Mouse (Mus musculus) urinary bladder, adult 18-20 months (tissue): ENCODE measurements around the gene Lyzl4.
"Not testable (repeated sequence)": the region's sequence is repeated elsewhere in the genome, so short reads cannot be mapped to it uniquely, and the experiment has no call there.

ENCODE experiments used
- DNase-seq, 2 experiments: peaks; one replicate each; pipeline ENCODE4 v3.0.0; 2022; ENCODE audit warnings: low spot score in 2 of 2, mixed read lengths in 2 of 2

Lyzl4 gene

GRCm38 (mm10) chr9:121600861-121601427, 41.0 kb downstream of the Lyzl4 start:
- DNase-seq, result no peak

GRCm38 (mm10) chr9:121600201-121600860, 41.6 kb downstream of the Lyzl4 start:
- DNase-seq, result no peak

- DNase-seq, result no peak
Observed at GRCm38 (mm10) chr9:121599551-121599950, 42.3 kb downstream of the Lyzl4 start.

GRCm38 (mm10) chr9:121598106-121598505, 43.8 kb downstream of the Lyzl4 start:
- DNase-seq, result no peak

GRCm38 (mm10) chr9:121594771-121595170, 47.1 kb downstream of the Lyzl4 start:
- DNase-seq, result no peak

- not testable (repeated sequence) for DNase-seq
Observed at GRCm38 (mm10) chr9:121593768-121594167, 48.1 kb downstream of the Lyzl4 start.

- no peak for DNase-seq
Observed at GRCm38 (mm10) chr9:121592948-121593550, 48.8 kb downstream of the Lyzl4 start.

GRCm38 (mm10) chr9:121589533-121589932, 52.4 kb downstream of the Lyzl4 start:
- peak in 1 of 2 experiments; percentile 41 for DNase-seq

GRCm38 (mm10) chr9:121574380-121574779, 67.5 kb downstream of the Lyzl4 start:
- DNase-seq, result no peak

- DNase-seq, result no peak
Observed at GRCm38 (mm10) chr9:121568451-121568850, 73.4 kb downstream of the Lyzl4 start.

- no peak for DNase-seq
Observed at GRCm38 (mm10) chr9:121566387-121566786, 75.5 kb downstream of the Lyzl4 start.

GRCm38 (mm10) chr9:121563276-121563675, 78.6 kb downstream of the Lyzl4 start:
- DNase-seq, result no peak

GRCm38 (mm10) chr9:121560515-121560914, 81.4 kb downstream of the Lyzl4 start:
- DNase-seq, result no peak

- DNase-seq, result no peak
Observed at GRCm38 (mm10) chr9:121558167-121558566, 83.7 kb downstream of the Lyzl4 start.

- no peak for DNase-seq
Observed at GRCm38 (mm10) chr9:121556913-121557312, 85.0 kb downstream of the Lyzl4 start.

GRCm38 (mm10) chr9:121555395-121556000, 86.4 kb downstream of the Lyzl4 start:
- no peak for DNase-seq

GRCm38 (mm10) chr9:121553643-121554042, 88.3 kb downstream of the Lyzl4 start:
- no peak for DNase-seq

- no peak for DNase-seq
Observed at GRCm38 (mm10) chr9:121550327-121550771, 91.5 kb downstream of the Lyzl4 start.

GRCm38 (mm10) chr9:121549444-121549843, 92.5 kb downstream of the Lyzl4 start:
- no peak for DNase-seq

- DNase-seq, result no peak
Observed at GRCm38 (mm10) chr9:121549010-121549409, 92.9 kb downstream of the Lyzl4 start.

GRCm38 (mm10) chr9:121547431-121547830, 94.5 kb downstream of the Lyzl4 start:
- no peak for DNase-seq

GRCm38 (mm10) chr9:121541530-121541929, 100.4 kb downstream of the Lyzl4 start:
- DNase-seq, result no peak

GRCm38 (mm10) chr9:121532626-121533025, 109.3 kb downstream of the Lyzl4 start:
- no peak for DNase-seq
